Mouse (Mus musculus): ENCODE data around the gene Auts2. TPM values are rescaled to one million over a fixed set of nuclear protein-coding genes. Genes with fewer than 3 reads are reported as not detected.

Auts2 gene
- polyA plus RNA-seq, 1 experiment from 2014 or later: 29.4 TPM

- no peaks in the 10 kb centered on the region for H3K27me3 ChIP-seq (replicated peaks; ENCODE audit: control insufficient read depth, insufficient read depth, low read length)
- ATAC-seq (ENCODE audit: low read depth) (no peak), DNase-seq (ENCODE audit: low spot score) (no peak)
- H3K9ac ChIP-seq (ENCODE audit: low read depth, low read length): no peak overlapping the region
- H3K4me3 ChIP-seq (ENCODE audit: low read depth, low read length): no peak overlapping the region
- H3K9me3 ChIP-seq (ENCODE audit: control insufficient read depth, low read length): no peaks in the 10 kb centered on the region
- peaks cover 25% of the 10 kb centered on the region for H3K4me1 ChIP-seq (ENCODE audit: control insufficient read depth, insufficient read depth, low read length)
- WGBS: 49% methylated on average over 6 of the region's 6 CpGs
- H3K36me3 ChIP-seq (ENCODE audit: control insufficient read depth, insufficient read depth, low read length): no peaks in the 10 kb centered on the region
- no peak overlapping the region for H3K4me2 ChIP-seq (ENCODE audit: low read depth, low read length)
- H3K27ac ChIP-seq (replicated peaks; ENCODE audit: low read depth, low read length): no peak overlapping the region
These were observed 741.2 kb downstream of the Auts2 start for GRCm38 (mm10) chr5:131801924-131802323.

DNA sequence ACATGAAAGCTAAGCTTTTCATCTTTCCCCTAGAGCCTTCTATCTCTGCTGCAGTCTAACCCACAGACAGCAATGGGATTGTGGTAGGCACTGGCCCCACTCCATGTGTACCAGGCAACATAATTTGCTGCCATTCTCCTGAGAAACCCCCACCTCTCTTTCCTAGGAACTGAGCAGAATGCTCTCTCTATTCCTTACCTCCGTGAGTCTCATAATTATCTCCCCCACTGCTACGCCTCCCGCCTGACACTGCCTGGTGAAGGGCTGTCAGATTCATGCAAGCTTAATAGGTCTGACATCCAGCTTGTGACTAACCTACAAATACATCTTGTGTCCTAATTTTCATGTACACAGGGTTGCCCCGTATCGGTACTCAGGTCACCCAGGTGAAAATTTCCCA, 744.8 kb downstream of the Auts2 start:
- Histone ChIP-seq H3K9ac (ENCODE audit: low read depth, low read length) (no peak overlapping the region), H3K36me3 (ENCODE audit: control insufficient read depth, insufficient read depth, low read length) (no peaks in the 10 kb centered on the region), H3K9me3 (ENCODE audit: control insufficient read depth, low read length) (no peaks in the 10 kb centered on the region), H3K27me3 (replicated peaks; ENCODE audit: control insufficient read depth, insufficient read depth, low read length) (no peaks in the 10 kb centered on the region), H3K4me2 (ENCODE audit: low read depth, low read length) (no peak overlapping the region), H3K27ac (replicated peaks; ENCODE audit: low read depth, low read length) (no peak overlapping the region), H3K4me3 (ENCODE audit: low read depth, low read length) (no peak overlapping the region), H3K4me1 (ENCODE audit: control insufficient read depth, insufficient read depth, low read length) (peaks cover 32% of the 10 kb centered on the region)
- DNase-seq (ENCODE audit: low spot score) (no peak), ATAC-seq (ENCODE audit: low read depth) (no peak)
- WGBS: 65% methylated on average over 5 of the region's 5 CpGs

DNA sequence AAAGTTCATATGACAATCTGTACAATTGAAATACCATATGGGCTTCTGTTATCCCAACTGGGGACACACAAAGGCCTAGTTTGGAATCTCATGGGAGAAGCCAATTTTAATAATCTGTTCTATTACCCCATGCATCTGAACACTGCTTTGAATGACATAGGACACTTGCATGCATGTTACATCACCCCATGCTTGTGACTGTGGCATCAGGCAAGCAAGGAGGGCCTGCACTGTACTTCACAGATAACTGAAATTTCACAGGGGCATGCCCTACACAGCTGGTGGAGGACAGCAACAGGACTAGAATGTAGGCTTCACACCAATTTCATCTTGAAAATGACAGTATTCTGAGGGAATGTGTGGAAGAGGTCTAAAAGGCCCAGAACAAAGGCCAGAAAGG, 746.1 kb downstream of the Auts2 start:
- Histone ChIP-seq H3K4me3 (ENCODE audit: low read depth, low read length) (no peak overlapping the region), H3K4me2 (ENCODE audit: low read depth, low read length) (no peak overlapping the region), H3K4me1 (ENCODE audit: control insufficient read depth, insufficient read depth, low read length) (peaks cover 20% of the 10 kb centered on the region), H3K36me3 (ENCODE audit: control insufficient read depth, insufficient read depth, low read length) (no peaks in the 10 kb centered on the region), H3K27ac (replicated peaks; ENCODE audit: low read depth, low read length) (no peak overlapping the region), H3K9ac (ENCODE audit: low read depth, low read length) (no peak overlapping the region), H3K27me3 (replicated peaks; ENCODE audit: control insufficient read depth, insufficient read depth, low read length) (no peaks in the 10 kb centered on the region), H3K9me3 (ENCODE audit: control insufficient read depth, low read length) (no peaks in the 10 kb centered on the region)
- DNase-seq (ENCODE audit: low spot score) (no peak), ATAC-seq (ENCODE audit: low read depth) (no peak; the same call in 1 of the 2 replicates)

- Histone ChIP-seq H3K4me3 (ENCODE audit: low read depth, low read length) (no peak overlapping the region), H3K36me3 (ENCODE audit: control insufficient read depth, insufficient read depth, low read length) (no peaks in the 10 kb centered on the region), H3K27me3 (replicated peaks; ENCODE audit: control insufficient read depth, insufficient read depth, low read length) (no peaks in the 10 kb centered on the region), H3K27ac (replicated peaks; ENCODE audit: low read depth, low read length) (no peak overlapping the region), H3K9me3 (ENCODE audit: control insufficient read depth, low read length) (no peaks in the 10 kb centered on the region), H3K4me1 (ENCODE audit: control insufficient read depth, insufficient read depth, low read length) (peaks cover 13% of the 10 kb centered on the region), H3K4me2 (ENCODE audit: low read depth, low read length) (no peak overlapping the region), H3K9ac (ENCODE audit: low read depth, low read length) (no peak overlapping the region)
- DNase-seq (ENCODE audit: low spot score) (peak; percentile 64), ATAC-seq (ENCODE audit: low read depth) (peak; percentile 24; the same call in 1 of the 2 replicates)
- 46% methylated on average over 18 of the region's 18 CpGs for WGBS
These were observed 748.6 kb downstream of the Auts2 start for GRCm38 (mm10) chr5:131794411-131795133.

- DNase-seq (ENCODE audit: low spot score) (no peak), ATAC-seq (ENCODE audit: low read depth) (no peak)
- WGBS: 66% methylated on average over 8 of the region's 8 CpGs
- Histone ChIP-seq H3K9me3 (ENCODE audit: control insufficient read depth, low read length) (no peaks in the 10 kb centered on the region), H3K4me3 (ENCODE audit: low read depth, low read length) (no peak overlapping the region), H3K9ac (ENCODE audit: low read depth, low read length) (no peak overlapping the region), H3K27ac (replicated peaks; ENCODE audit: low read depth, low read length) (no peak overlapping the region), H3K4me1 (ENCODE audit: control insufficient read depth, insufficient read depth, low read length) (peaks cover 24% of the 10 kb centered on the region), H3K27me3 (replicated peaks; ENCODE audit: control insufficient read depth, insufficient read depth, low read length) (no peaks in the 10 kb centered on the region), H3K36me3 (ENCODE audit: control insufficient read depth, insufficient read depth, low read length) (no peaks in the 10 kb centered on the region), H3K4me2 (ENCODE audit: low read depth, low read length) (no peak overlapping the region)
These were observed 753.5 kb downstream of the Auts2 start for GRCm38 (mm10) chr5:131789601-131790000.

DNA sequence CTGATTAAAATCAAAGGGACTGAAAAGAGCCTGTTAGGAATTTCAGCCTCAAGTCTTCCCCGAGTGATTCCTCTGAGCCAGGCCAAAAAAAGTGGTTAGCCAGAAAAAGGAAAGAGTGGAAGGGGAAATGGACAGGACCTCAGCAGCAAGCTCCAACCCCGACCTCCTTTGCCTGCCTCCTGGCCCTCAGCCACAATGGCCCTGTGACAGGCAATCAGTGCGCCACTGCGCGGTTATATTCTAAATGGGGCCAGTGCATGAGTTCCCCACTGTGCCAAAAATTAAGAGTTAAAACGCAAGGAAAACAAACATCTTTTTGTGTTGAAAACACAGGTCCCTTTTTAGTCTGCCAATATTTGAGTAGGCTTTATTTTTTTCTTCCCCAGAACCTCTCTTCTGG, 755.1 kb downstream of the Auts2 start:
- Histone ChIP-seq H3K9ac (ENCODE audit: low read depth, low read length) (no peak overlapping the region), H3K4me1 (ENCODE audit: control insufficient read depth, insufficient read depth, low read length) (peaks cover 18% of the 10 kb centered on the region), H3K4me2 (ENCODE audit: low read depth, low read length) (no peak overlapping the region), H3K36me3 (ENCODE audit: control insufficient read depth, insufficient read depth, low read length) (no peaks in the 10 kb centered on the region), H3K9me3 (ENCODE audit: control insufficient read depth, low read length) (no peaks in the 10 kb centered on the region), H3K27me3 (replicated peaks; ENCODE audit: control insufficient read depth, insufficient read depth, low read length) (no peaks in the 10 kb centered on the region), H3K27ac (replicated peaks; ENCODE audit: low read depth, low read length) (no peak overlapping the region), H3K4me3 (ENCODE audit: low read depth, low read length) (no peak overlapping the region)
- peak; percentile 73 for DNase-seq (ENCODE audit: low spot score)
- 31% methylated on average over 6 of the region's 6 CpGs for WGBS
- ATAC-seq (ENCODE audit: low read depth): peak; percentile 45; the same call in 1 of the 2 replicates

DNA sequence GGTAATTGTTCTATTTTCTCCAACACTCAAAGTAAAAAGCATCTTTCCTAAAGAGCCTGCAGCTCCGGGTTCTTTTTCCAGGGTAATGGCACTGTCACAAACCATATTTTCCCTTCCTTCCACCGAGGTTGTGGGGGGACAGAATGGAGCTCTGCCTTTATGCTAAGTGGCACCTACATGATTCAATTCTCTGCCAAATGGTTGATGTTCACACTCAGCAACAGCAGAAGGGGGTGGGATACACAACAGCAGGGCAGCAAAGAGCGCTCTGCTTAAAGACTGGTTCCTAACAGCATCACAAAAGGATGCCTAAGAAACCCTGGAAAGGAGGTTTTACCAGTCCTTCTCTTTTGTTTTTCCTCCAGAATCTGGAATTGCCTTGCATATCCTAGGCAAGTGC, 759.9 kb downstream of the Auts2 start:
- Histone ChIP-seq H3K4me1 (ENCODE audit: control insufficient read depth, insufficient read depth, low read length) (peaks cover 10% of the 10 kb centered on the region; the same call in 1 of the 2 replicates), H3K4me3 (ENCODE audit: low read depth, low read length) (no peak overlapping the region), H3K27me3 (replicated peaks; ENCODE audit: control insufficient read depth, insufficient read depth, low read length) (no peaks in the 10 kb centered on the region), H3K27ac (replicated peaks; ENCODE audit: low read depth, low read length) (no peak overlapping the region), H3K4me2 (ENCODE audit: low read depth, low read length) (no peak overlapping the region), H3K9ac (ENCODE audit: low read depth, low read length) (no peak overlapping the region), H3K36me3 (ENCODE audit: control insufficient read depth, insufficient read depth, low read length) (no peaks in the 10 kb centered on the region), H3K9me3 (ENCODE audit: control insufficient read depth, low read length) (no peaks in the 10 kb centered on the region)
- ATAC-seq (ENCODE audit: low read depth) (no peak), DNase-seq (ENCODE audit: low spot score) (no peak)
- 49% methylated on average over 3 of the region's 3 CpGs for WGBS

- ATAC-seq (ENCODE audit: low read depth): no peak
- Histone ChIP-seq H3K4me3 (ENCODE audit: low read depth, low read length) (no peak overlapping the region), H3K9me3 (ENCODE audit: control insufficient read depth, low read length) (no peaks in the 10 kb centered on the region), H3K36me3 (ENCODE audit: control insufficient read depth, insufficient read depth, low read length) (no peaks in the 10 kb centered on the region), H3K27ac (replicated peaks; ENCODE audit: low read depth, low read length) (no peak overlapping the region), H3K4me2 (ENCODE audit: low read depth, low read length) (no peak overlapping the region), H3K27me3 (replicated peaks; ENCODE audit: control insufficient read depth, insufficient read depth, low read length) (no peaks in the 10 kb centered on the region), H3K4me1 (ENCODE audit: control insufficient read depth, insufficient read depth, low read length) (peaks cover 1% of the 10 kb centered on the region; the same call in 1 of the 2 replicates), H3K9ac (ENCODE audit: low read depth, low read length) (no peak overlapping the region)
- no peak for DNase-seq (ENCODE audit: low spot score)
- WGBS: 70% methylated on average over 14 of the region's 14 CpGs
These were observed 762.1 kb downstream of the Auts2 start for GRCm38 (mm10) chr5:131781063-131781462.

- H3K4me2 ChIP-seq (ENCODE audit: low read depth, low read length): no peak overlapping the region
- H3K27ac ChIP-seq (replicated peaks; ENCODE audit: low read depth, low read length): no peak overlapping the region
- DNase-seq (ENCODE audit: low spot score) (no peak), ATAC-seq (ENCODE audit: low read depth) (no peak)
- no peaks in the 10 kb centered on the region for H3K27me3 ChIP-seq (replicated peaks; ENCODE audit: control insufficient read depth, insufficient read depth, low read length)
- no peak overlapping the region for H3K4me3 ChIP-seq (ENCODE audit: low read depth, low read length)
- no peaks in the 10 kb centered on the region for H3K36me3 ChIP-seq (ENCODE audit: control insufficient read depth, insufficient read depth, low read length)
- no peak overlapping the region for H3K9ac ChIP-seq (ENCODE audit: low read depth, low read length)
- no peaks in the 10 kb centered on the region for H3K9me3 ChIP-seq (ENCODE audit: control insufficient read depth, low read length)
- peaks cover 13% of the 10 kb centered on the region for H3K4me1 ChIP-seq (ENCODE audit: control insufficient read depth, insufficient read depth, low read length)
These were observed 764.0 kb downstream of the Auts2 start for GRCm38 (mm10) chr5:131779171-131779570.
